Comparison of ENCODE assay signal across 20 mouse cellular contexts in the genomic region with DNA sequence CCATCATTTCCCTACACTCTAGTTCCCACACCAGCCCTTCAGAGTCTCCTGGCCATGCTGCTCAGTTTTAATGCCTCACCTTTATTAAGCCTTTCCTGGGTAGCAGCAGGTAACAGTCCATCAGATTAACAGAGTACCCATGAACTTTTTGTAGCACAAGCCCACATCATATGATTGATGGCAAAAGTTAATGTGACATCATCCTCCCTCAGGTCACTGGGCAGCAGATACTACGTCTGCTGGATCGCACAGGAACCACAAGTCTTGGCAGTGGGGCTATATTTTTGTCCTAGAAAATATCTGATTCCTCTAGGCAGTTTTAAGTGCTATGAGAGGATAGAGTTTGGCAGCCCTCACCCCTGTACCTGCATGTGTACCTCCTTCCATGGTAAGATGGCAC.
DNase-seq lines count a peak whose midpoint lies in the region; ATAC-seq and TF ChIP-seq lines count a peak whose summit lies in the region.
"Had no signal": no experiment of that assay in that cellular context is flagged by ENCODE, and none has a peak within 500 bp of the region (broad histone marks: within the 10 kb centered on the region; RNA-seq: fewer than 3 reads in every experiment).

No protein-coding gene starts in this region.

- DNase-seq in gastrocnemius, adult 2 months, result no peak
- DNase-seq in gastrocnemius, postnatal 4 days (ENCODE audit: low spot score in 2 of 2), result no peak
- DNase-seq in heart, adult 8-10 months (ENCODE audit: low spot score), result no peak
- no peak for DNase-seq in spleen, postnatal 4 days (ENCODE audit: low spot score in 2 of 2)
- DNase-seq in right cerebral cortex, postnatal 36 days (ENCODE audit: low spot score in 2 of 2), result no peak
- DNase-seq: adrenal gland, postnatal 14 days; cerebellum, adult 11 months; cerebellum, postnatal 10 days; gastrocnemius, postnatal 36 days; thymus, postnatal 14 days had no signal

- WGBS in heart, embryonic 14.5 days, result 64% methylated on average over 2 of the region's 2 CpGs
- WGBS in liver, embryonic 15.5 days (ENCODE audit: insufficient replicate concordance), result 81% methylated on average over 2 of the region's 2 CpGs

- no peaks in the 10 kb centered on the region for H3K27me3 ChIP-seq in heart, embryonic 14.5 days (ENCODE audit: control insufficient read depth, insufficient read depth, low read length)
- H3K27me3 ChIP-seq in liver, embryonic 15.5 days, result no peaks in the 10 kb centered on the region
- H3K27me3 ChIP-seq: embryonic facial prominence, embryonic 12.5 days; forebrain, embryonic 15.5 days; limb, embryonic 15.5 days; midbrain, embryonic 12.5 days; neural tube, embryonic 12.5 days had no signal

- intact Hi-C loops in gastrocnemius, adult 2 months (cut with DNase I), result loop anchor here (5.0 kb wide), 1 partner anchor 62 kb away; the partner anchor contains the start of gene Emilin2

- H3K4me1 ChIP-seq in heart, embryonic 14.5 days (ENCODE audit: control insufficient read depth in 2 of 2, insufficient read depth in 2 of 2, low read length in 2 of 2), result peaks cover 54 to 68% of the 10 kb centered on the region in 2 experiments
- peaks cover 31% of the 10 kb centered on the region for H3K4me1 ChIP-seq in bone marrow macrophage, adult 2 months (ENCODE audit: control insufficient read depth, insufficient read depth, low read length)
- peaks cover 36% of the 10 kb centered on the region for H3K4me1 ChIP-seq in liver, embryonic 15.5 days (replicated peaks)
- H3K4me1 ChIP-seq: midbrain, embryonic 12.5 days; neural tube, embryonic 12.5 days had no signal

- peaks cover 40% of the 10 kb centered on the region for H3K36me3 ChIP-seq in heart, embryonic 14.5 days (ENCODE audit: control insufficient read depth, insufficient read depth, low read length)
- peaks cover 97% of the 10 kb centered on the region for H3K36me3 ChIP-seq in liver, embryonic 15.5 days (replicated peaks)

- no peak for TF ChIP-seq POLR2A in bone marrow macrophage, adult 2 months (IDR thresholded peaks at IDR 0.05; ENCODE audit: borderline replicate concordance, low read depth, low read length)

- peak overlapping the region; percentile 72 for H3K27ac ChIP-seq in gastrocnemius, adult 2 months
- H3K27ac ChIP-seq in heart, embryonic 14.5 days (replicated peaks in 1 of 2; ENCODE audit: control insufficient read depth in 1 of 2, insufficient read depth in 1 of 2, low read depth in 2 of 2, low read length in 2 of 2), result peak overlapping the region; percentile 2 to 94; a peak in 3 of 4 replicates
- peak overlapping the region; percentile 52 for H3K27ac ChIP-seq in bone marrow macrophage, adult 2 months (ENCODE audit: insufficient read depth, low read depth, low read length)
- peak overlapping the region; percentile 60 for H3K27ac ChIP-seq in liver, embryonic 15.5 days (replicated peaks)
- H3K27ac ChIP-seq: forebrain, embryonic 15.5 days; hindbrain, embryonic 14.5 days; midbrain, embryonic 12.5 days; neural tube, embryonic 12.5 days had no signal

- H3K4me3 ChIP-seq in gastrocnemius, adult 2 months, result no peak overlapping the region
- H3K4me3 ChIP-seq in heart, embryonic 14.5 days (ENCODE audit: control insufficient read depth in 1 of 2, insufficient read depth in 1 of 2, low read depth in 1 of 2, low read length in 2 of 2), result no peak overlapping the region
- H3K4me3 ChIP-seq in bone marrow macrophage, adult 2 months (ENCODE audit: insufficient read depth, low read length), result no peak overlapping the region
- H3K4me3 ChIP-seq in liver, embryonic 15.5 days (replicated peaks), result no peak overlapping the region
- H3K4me3 ChIP-seq: embryonic facial prominence, embryonic 12.5 days; forebrain, embryonic 15.5 days; limb, embryonic 15.5 days; midbrain, embryonic 12.5 days; neural tube, embryonic 12.5 days had no signal

- ATAC-seq in heart, embryonic 14.5 days (ENCODE audit: insufficient number of reproducible peaks, insufficient read depth, low FRiP score, low read depth), result no peak
- no peak for ATAC-seq in liver, embryonic 15.5 days (ENCODE audit: insufficient read depth)
- ATAC-seq: forebrain, embryonic 15.5 days had no signal

- H3K9me3 ChIP-seq in heart, embryonic 14.5 days (ENCODE audit: control insufficient read depth, low read length), result no peaks in the 10 kb centered on the region
- no peaks in the 10 kb centered on the region for H3K9me3 ChIP-seq in liver, embryonic 15.5 days (replicated peaks)
- H3K9me3 ChIP-seq: embryonic facial prominence, embryonic 12.5 days; forebrain, embryonic 15.5 days; G1E; limb, embryonic 15.5 days; midbrain, embryonic 12.5 days; neural tube, embryonic 12.5 days had no signal

- H3K4me2 ChIP-seq in heart, embryonic 14.5 days (ENCODE audit: low read length), result no peak overlapping the region
- H3K4me2 ChIP-seq in liver, embryonic 15.5 days, result no peak overlapping the region
- H3K4me2 ChIP-seq: embryonic facial prominence, embryonic 12.5 days; forebrain, embryonic 15.5 days; hindbrain, embryonic 14.5 days; limb, embryonic 15.5 days; midbrain, embryonic 12.5 days; neural tube, embryonic 12.5 days had no signal

- no peak for TF ChIP-seq CTCF in gastrocnemius, adult 2 months (IDR thresholded peaks at IDR 0.05)
- TF ChIP-seq CTCF in bone marrow macrophage, adult 2 months (IDR thresholded peaks at IDR 0.05; ENCODE audit: low read depth, low read length), result no peak

- H3K9ac ChIP-seq in heart, embryonic 14.5 days (ENCODE audit: low read length), result no peak overlapping the region
- H3K9ac ChIP-seq in liver, embryonic 15.5 days, result no peak overlapping the region
- H3K9ac ChIP-seq: embryonic facial prominence, embryonic 12.5 days; forebrain, embryonic 15.5 days; hindbrain, embryonic 14.5 days; limb, embryonic 15.5 days; midbrain, embryonic 12.5 days; neural tube, embryonic 12.5 days had no signal
